Mouse (Mus musculus) v-Abl transformed pro-B cells (cell line): ENCODE measurements around the gene Wdr4.

Experiments used
- in situ Hi-C, 2 experiments: fragments of 400-800 bp; cut with MboI; formaldehyde crosslinking; loops; one replicate each; pipeline ENCODE4 v1.15.1; 2025; ENCODE audit not compliant: unreplicated experiment in 2 of 2

Wdr4 gene

DNA sequence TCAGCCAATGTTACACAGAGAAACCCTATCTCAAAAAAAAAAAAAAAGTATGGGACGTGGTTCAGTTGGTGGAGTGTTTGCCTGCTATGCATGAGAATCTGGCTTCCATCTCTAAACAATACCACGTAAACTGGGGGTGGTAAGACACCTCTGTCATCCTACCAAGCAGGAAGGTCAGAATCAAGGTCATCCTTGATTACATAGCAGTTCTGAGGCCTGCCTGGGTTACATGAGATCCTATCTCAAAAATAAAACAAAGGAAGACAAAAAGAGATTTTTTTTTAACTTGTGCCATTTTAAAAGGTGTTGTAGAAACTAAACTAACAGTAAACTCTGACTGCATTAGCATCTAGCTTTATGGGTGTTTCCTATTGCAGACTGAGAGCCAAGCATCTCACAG lies 67.0 kb downstream of the Wdr4 start:
- in situ Hi-C loops = no loop called here

DNA sequence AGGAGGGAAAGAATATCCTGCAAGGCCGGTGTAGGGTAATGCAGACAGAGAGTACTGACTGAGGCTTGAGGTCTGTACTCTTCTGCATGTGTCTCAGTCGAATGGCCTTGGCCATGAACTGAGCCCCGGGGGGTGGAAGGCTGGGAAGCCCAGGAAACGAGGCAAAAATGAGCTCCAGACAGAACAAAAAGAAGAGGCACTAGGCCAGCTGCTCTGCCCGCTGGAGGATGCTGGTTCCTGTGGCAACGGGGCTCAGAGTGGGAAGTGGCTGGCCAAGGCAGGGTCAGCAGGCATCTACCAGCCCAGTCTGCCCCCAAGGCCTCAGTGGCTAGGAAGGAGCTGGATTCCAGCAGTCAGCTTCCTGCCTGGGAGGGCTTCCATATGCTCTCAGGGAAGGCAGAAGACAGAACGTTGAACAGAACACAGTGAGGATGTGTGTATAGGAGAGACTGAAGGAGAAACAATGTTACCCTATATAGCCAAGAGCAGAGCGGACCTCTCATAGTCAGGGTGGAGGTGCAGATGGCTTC lies 68.5 kb downstream of the Wdr4 start:
- in situ Hi-C loops = no loop called here

DNA sequence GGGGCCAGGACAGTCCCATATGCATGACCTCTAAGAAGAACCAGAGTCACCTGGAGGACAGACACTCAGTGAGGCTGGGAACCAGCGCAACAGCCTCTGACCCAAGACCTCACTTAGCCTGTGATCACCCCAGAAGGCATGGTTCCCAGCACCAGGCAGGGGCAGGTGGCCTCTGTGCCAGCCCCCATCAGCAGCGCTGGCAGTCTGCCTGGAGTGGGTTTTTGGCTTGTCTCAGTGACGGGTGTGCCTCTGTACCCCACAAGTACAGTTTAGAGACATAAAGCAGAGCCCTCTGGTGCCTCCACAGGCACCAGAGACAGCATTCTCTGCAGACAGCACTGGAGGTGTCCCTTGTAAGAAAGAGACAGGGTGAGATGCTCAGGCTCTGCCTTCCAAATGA lies 69.6 kb downstream of the Wdr4 start:
- in situ Hi-C loops = no loop called here

DNA sequence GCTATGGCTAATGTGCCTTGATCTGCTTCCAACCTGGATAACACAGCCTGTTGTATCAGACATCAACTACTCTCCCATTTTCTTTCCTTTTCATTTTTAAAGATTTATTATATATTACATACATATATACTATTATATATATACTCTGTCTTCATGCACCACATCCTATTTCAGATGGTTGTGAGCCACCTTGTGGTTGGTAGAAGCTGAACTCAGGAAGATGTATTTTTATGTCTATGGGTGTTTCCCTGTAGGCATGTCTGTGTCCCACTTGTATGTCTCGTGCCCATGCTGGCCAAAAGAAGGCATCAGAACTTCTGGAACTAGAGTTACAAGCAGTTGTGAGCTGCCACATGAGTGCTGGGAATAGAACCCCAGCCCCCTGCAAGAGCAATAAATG lies 71.3 kb downstream of the Wdr4 start:
- in situ Hi-C loops = no loop called here

DNA sequence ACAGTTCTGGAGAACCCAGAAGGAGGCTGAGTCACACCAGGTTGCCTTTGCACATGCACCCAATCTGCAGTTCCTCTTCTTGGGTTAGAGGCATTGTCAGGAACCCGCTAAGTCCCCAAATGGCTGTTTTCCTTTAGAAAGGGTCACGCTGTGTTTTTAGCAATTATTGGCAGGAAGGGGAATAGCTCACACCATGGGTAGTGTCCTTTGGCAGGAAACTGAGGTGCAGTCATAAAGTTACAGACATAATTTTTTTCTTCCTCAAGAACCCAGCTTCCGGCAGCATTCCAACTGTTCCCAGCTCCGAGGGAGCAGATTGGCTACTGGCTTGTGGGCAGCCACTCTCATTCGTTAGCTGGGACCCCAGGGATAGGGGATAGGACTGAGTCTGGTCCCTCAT lies 72.0 kb downstream of the Wdr4 start:
- in situ Hi-C loops = no loop called here

DNA sequence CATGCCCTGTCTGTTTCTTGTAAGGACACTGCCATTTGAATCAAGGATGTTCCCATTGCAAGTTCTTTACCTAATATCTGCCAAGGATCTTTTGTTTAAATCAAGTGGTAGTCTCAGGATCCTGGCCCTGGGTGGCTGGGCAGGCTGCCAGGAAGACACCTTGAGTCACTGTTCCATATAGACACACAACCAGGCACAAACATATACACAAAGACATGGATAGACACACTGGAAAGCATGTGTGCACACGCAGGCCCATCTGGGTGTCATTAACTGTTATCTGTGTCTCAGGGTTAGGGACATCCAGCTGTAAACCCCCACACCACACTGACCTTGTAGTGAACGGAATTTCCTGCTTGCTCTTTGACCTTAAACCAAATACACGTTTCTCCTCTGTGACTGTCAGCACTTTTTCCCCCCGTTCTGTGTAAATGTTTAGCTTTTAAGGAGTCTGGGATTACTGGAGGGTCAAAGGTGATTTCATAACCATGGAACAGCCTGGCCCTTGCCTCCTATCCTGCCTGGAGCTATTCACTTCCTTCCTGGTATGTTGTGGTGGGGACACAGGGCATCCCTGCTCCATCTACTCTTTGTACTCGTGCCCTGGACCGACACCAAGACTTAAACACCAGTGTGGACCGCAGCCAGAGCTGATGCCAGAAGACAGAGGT lies 74.6 kb downstream of the Wdr4 start:
- in situ Hi-C loops = no loop called here
